Mouse (Mus musculus): ENCODE results near the gene Axl.

Axl gene

GRCm38 (mm10) chr7:25788220-25789128 is at the start of gene Axl:
TSS of gene Axl (minus strand) at chr7:25788705.
- peak; percentile 19 to 31 for DNase-seq (ENCODE audit: low spot score in 2 of 2)

GRCm38 (mm10) chr7:25835188-25835891 is 46.8 kb upstream of the Axl start:
- no peak for DNase-seq (ENCODE audit: low spot score in 2 of 2)

- no peak for DNase-seq (ENCODE audit: low spot score in 2 of 2)
These were observed 43.3 kb upstream of the Axl start for GRCm38 (mm10) chr7:25831557-25832530.

GRCm38 (mm10) chr7:25830251-25830650 is 41.7 kb upstream of the Axl start:
- DNase-seq (ENCODE audit: low spot score in 2 of 2): no peak

GRCm38 (mm10) chr7:25827199-25827598 is 38.7 kb upstream of the Axl start:
- DNase-seq (ENCODE audit: low spot score in 2 of 2): no peak

GRCm38 (mm10) chr7:25826029-25826428 is 37.5 kb upstream of the Axl start:
- DNase-seq (ENCODE audit: low spot score in 2 of 2): no peak

GRCm38 (mm10) chr7:25825043-25825442 is 36.5 kb upstream of the Axl start:
- DNase-seq (ENCODE audit: low spot score in 2 of 2): no peak

- DNase-seq (ENCODE audit: low spot score in 2 of 2): no peak
These were observed 27.9 kb upstream of the Axl start, which contains the start of gene Cyp2s1 for GRCm38 (mm10) chr7:25816241-25816919. TSS of gene Cyp2s1 (minus strand) at chr7:25816913.

- DNase-seq (ENCODE audit: low spot score in 2 of 2): no peak
These were observed 27.1 kb upstream of the Axl start for GRCm38 (mm10) chr7:25815571-25815970.

- no peak for DNase-seq (ENCODE audit: low spot score in 2 of 2)
These were observed 26.2 kb upstream of the Axl start for GRCm38 (mm10) chr7:25814711-25815110.

GRCm38 (mm10) chr7:25812195-25812594 is 23.7 kb upstream of the Axl start:
- no peak for DNase-seq (ENCODE audit: low spot score in 2 of 2)

- no peak for DNase-seq (ENCODE audit: low spot score in 2 of 2)
These were observed 23.2 kb upstream of the Axl start for GRCm38 (mm10) chr7:25811716-25812115.

- DNase-seq (ENCODE audit: low spot score in 2 of 2): peak in 1 of 2 experiments; percentile 47
These were observed 17.3 kb upstream of the Axl start for GRCm38 (mm10) chr7:25805631-25806343.

GRCm38 (mm10) chr7:25804792-25805191 is 16.3 kb upstream of the Axl start:
- DNase-seq (ENCODE audit: low spot score in 2 of 2): no peak

GRCm38 (mm10) chr7:25803460-25803859 is 15.0 kb upstream of the Axl start:
- no peak for DNase-seq (ENCODE audit: low spot score in 2 of 2)

GRCm38 (mm10) chr7:25802241-25803125 is 14.0 kb upstream of the Axl start:
- no peak for DNase-seq (ENCODE audit: low spot score in 2 of 2)

- no peak for DNase-seq (ENCODE audit: low spot score in 2 of 2)
These were observed 12.5 kb upstream of the Axl start for GRCm38 (mm10) chr7:25801031-25801430.

GRCm38 (mm10) chr7:25799369-25799768 is 10.9 kb upstream of the Axl start:
- no peak for DNase-seq (ENCODE audit: low spot score in 2 of 2)

GRCm38 (mm10) chr7:25798540-25798939 is 10.0 kb upstream of the Axl start:
- no peak for DNase-seq (ENCODE audit: low spot score in 2 of 2)
